Mouse (Mus musculus): ENCODE results near the gene Trim33. TPM values are rescaled to one million over a fixed set of nuclear protein-coding genes. Genes with fewer than 3 reads are reported as not detected.

The Trim33 gene
- total and polyA plus RNA-seq, 2 experiments from 2014 or later = 5.5 to 22.8 TPM

- H3K27me3 ChIP-seq (ENCODE audit: control insufficient read depth, insufficient read depth, low read length) = no peaks in the 10 kb centered on the region
- TF ChIP-seq EP300 (IDR thresholded peaks at IDR 0.05; ENCODE audit: low read depth) (no peak), CTCF (IDR thresholded peaks at IDR 0.05; ENCODE audit: low read depth) (no peak)
- H3K9ac ChIP-seq (replicated peaks; ENCODE audit: low read depth, low read length) = no peak overlapping the region
- WGBS = 54% methylated on average over 17 of the region's 17 CpGs
- DNase-seq (ENCODE audit: low spot score) = no peak
- H3K4me2 ChIP-seq (ENCODE audit: low read depth, low read length) = no peak overlapping the region
- ATAC-seq (ENCODE audit: insufficient read depth, low read depth) = no peak
- H3K27ac ChIP-seq (ENCODE audit: low read depth) = no peak overlapping the region
- H3K4me3 ChIP-seq (ENCODE audit: low read depth, low read length) = no peak overlapping the region
- H3K36me3 ChIP-seq (replicated peaks; ENCODE audit: control insufficient read depth, insufficient read depth, low read length) = no peaks in the 10 kb centered on the region
- H3K9me3 ChIP-seq (replicated peaks; ENCODE audit: control insufficient read depth, low read length) = no peaks in the 10 kb centered on the region
- H3K4me1 ChIP-seq (ENCODE audit: control insufficient read depth, insufficient read depth) = no peaks in the 10 kb centered on the region
These were observed 122.4 kb downstream of the Trim33 start for GRCm38 (mm10) chr3:103401342-103402098.

GRCm38 (mm10) chr3:103402212-103402611 lies 123.1 kb downstream of the Trim33 start:
- Histone ChIP-seq H3K27me3 (ENCODE audit: control insufficient read depth, insufficient read depth, low read length) (no peaks in the 10 kb centered on the region), H3K4me3 (ENCODE audit: low read depth, low read length) (no peak overlapping the region), H3K9ac (replicated peaks; ENCODE audit: low read depth, low read length) (no peak overlapping the region), H3K27ac (ENCODE audit: low read depth) (no peak overlapping the region), H3K9me3 (replicated peaks; ENCODE audit: control insufficient read depth, low read length) (no peaks in the 10 kb centered on the region), H3K4me2 (ENCODE audit: low read depth, low read length) (no peak overlapping the region), H3K36me3 (replicated peaks; ENCODE audit: control insufficient read depth, insufficient read depth, low read length) (no peaks in the 10 kb centered on the region), H3K4me1 (ENCODE audit: control insufficient read depth, insufficient read depth) (no peaks in the 10 kb centered on the region)
- DNase-seq (ENCODE audit: low spot score) (no peak), ATAC-seq (ENCODE audit: insufficient read depth, low read depth) (no peak)
- no peak for TF ChIP-seq EP300 (IDR thresholded peaks at IDR 0.05; ENCODE audit: low read depth)
- TF ChIP-seq CTCF (IDR thresholded peaks at IDR 0.05; ENCODE audit: low read depth) = no peak
- WGBS = 59% methylated on average over 10 of the region's 10 CpGs

- DNase-seq (ENCODE audit: low spot score) = no peak
- H3K27ac ChIP-seq (ENCODE audit: low read depth) = no peak overlapping the region
- H3K4me3 ChIP-seq (ENCODE audit: low read depth, low read length) = no peak overlapping the region
- ATAC-seq (ENCODE audit: insufficient read depth, low read depth) = no peak
- H3K9ac ChIP-seq (replicated peaks; ENCODE audit: low read depth, low read length) = no peak overlapping the region
- H3K27me3 ChIP-seq (ENCODE audit: control insufficient read depth, insufficient read depth, low read length) = no peaks in the 10 kb centered on the region
- no peak overlapping the region for H3K4me2 ChIP-seq (ENCODE audit: low read depth, low read length)
- H3K9me3 ChIP-seq (replicated peaks; ENCODE audit: control insufficient read depth, low read length) = no peaks in the 10 kb centered on the region
- H3K36me3 ChIP-seq (replicated peaks; ENCODE audit: control insufficient read depth, insufficient read depth, low read length) = no peaks in the 10 kb centered on the region
- no peaks in the 10 kb centered on the region for H3K4me1 ChIP-seq (ENCODE audit: control insufficient read depth, insufficient read depth)
- 66% methylated on average over 2 of the region's 2 CpGs for WGBS
- no peak for TF ChIP-seq CTCF (IDR thresholded peaks at IDR 0.05; ENCODE audit: low read depth)
- no peak for TF ChIP-seq EP300 (IDR thresholded peaks at IDR 0.05; ENCODE audit: low read depth)
These were observed 126.0 kb downstream of the Trim33 start for GRCm38 (mm10) chr3:103405135-103405534.

GRCm38 (mm10) chr3:103405871-103406765 lies 127.0 kb downstream of the Trim33 start:
- Histone ChIP-seq H3K27ac (ENCODE audit: low read depth) (no peak overlapping the region), H3K9me3 (replicated peaks; ENCODE audit: control insufficient read depth, low read length) (no peaks in the 10 kb centered on the region), H3K36me3 (replicated peaks; ENCODE audit: control insufficient read depth, insufficient read depth, low read length) (no peaks in the 10 kb centered on the region), H3K4me2 (ENCODE audit: low read depth, low read length) (no peak overlapping the region), H3K27me3 (ENCODE audit: control insufficient read depth, insufficient read depth, low read length) (no peaks in the 10 kb centered on the region), H3K4me3 (ENCODE audit: low read depth, low read length) (no peak overlapping the region), H3K9ac (replicated peaks; ENCODE audit: low read depth, low read length) (no peak overlapping the region), H3K4me1 (ENCODE audit: control insufficient read depth, insufficient read depth) (no peaks in the 10 kb centered on the region)
- DNase-seq (ENCODE audit: low spot score) = no peak
- no peak for ATAC-seq (ENCODE audit: insufficient read depth, low read depth)
- TF ChIP-seq EP300 (IDR thresholded peaks at IDR 0.05; ENCODE audit: low read depth) (no peak), CTCF (IDR thresholded peaks at IDR 0.05; ENCODE audit: low read depth) (no peak)
- whole genome bisulfite sequencing = 68% methylated on average over 11 of the region's 11 CpGs

Other genes with a start within 250 kb of the Trim33 start
- gene Nras, start 221.0 kb upstream of the Trim33 start, total RNA-seq (2014; rRNA removed; ENCODE audit: low replicate concordance) = 38.3 and 43.2 TPM in 2 replicates
- 37.7 and 39.0 TPM in 2 replicates for gene Nras, start 221.0 kb upstream of the Trim33 start, polyA plus RNA-seq (2015; fragmentation: Nextera tagmentation; extraction: Ambion mirVana)
- gene Ampd1, start 205.3 kb upstream of the Trim33 start, total RNA-seq (2014; rRNA removed; ENCODE audit: low replicate concordance) = not detected in 2 replicates
- gene Ampd1, start 205.3 kb upstream of the Trim33 start, polyA plus RNA-seq (2015; fragmentation: Nextera tagmentation; extraction: Ambion mirVana) = not detected in 2 replicates
- 3.9 and 4.0 TPM in 2 replicates for gene Dennd2c, start 176.7 kb upstream of the Trim33 start, total RNA-seq (2014; rRNA removed; ENCODE audit: low replicate concordance)
- gene Dennd2c, start 176.7 kb upstream of the Trim33 start, polyA plus RNA-seq (2015; fragmentation: Nextera tagmentation; extraction: Ambion mirVana) = 1.6 and 1.7 TPM in 2 replicates
- gene Bcas2, start 107.6 kb upstream of the Trim33 start, total RNA-seq (2014; rRNA removed; ENCODE audit: low replicate concordance) = 32.0 and 33.0 TPM in 2 replicates
- 96.8 and 102 TPM in 2 replicates for gene Bcas2, start 107.6 kb upstream of the Trim33 start, polyA plus RNA-seq (2015; fragmentation: Nextera tagmentation; extraction: Ambion mirVana)